Mouse (Mus musculus) heart, postnatal 14 days (tissue): ENCODE measurements around the gene Got1. TPM values are rescaled to one million over a fixed set of nuclear protein-coding genes. Genes with fewer than 3 reads are reported as not detected.
"Not testable (repeated sequence)": the region's sequence is repeated elsewhere in the genome, so short reads cannot be mapped to it uniquely, and the experiment has no call there.

Experiments
- DNase-seq, 2 experiments: peaks; one replicate each; pipeline ENCODE4 v3.0.0; 2021 to 2022
- intact Hi-C: fragments of 180-260 bp; cut with DNase I; formaldehyde crosslinking; loops from one replicate; pipeline ENCODE4 v1.15.1; 2025
- total RNA-seq, 2 experiments: library from RNA; stranded (reverse); gene quantifications; 2 replicates each; pipeline ENCODE4 v1.2.3; 2021

Got1 gene
- total RNA-seq, 2 experiments from 2014 or later, result 687 to 721 TPM

- DNase-seq, result peak in 1 of 2 experiments; percentile 62
- intact Hi-C loops, result no loop called here
Observed at GRCm38 (mm10) chr19:43525104-43525482, 688 bp upstream of the Got1 start.

- DNase-seq, result no peak
- intact Hi-C loops, result no loop called here
Observed at GRCm38 (mm10) chr19:43523551-43523950, 854 bp downstream of the Got1 start.

GRCm38 (mm10) chr19:43521996-43522395 is 2.4 kb downstream of the Got1 start:
- intact Hi-C loops, result no loop called here
- DNase-seq, result no peak

GRCm38 (mm10) chr19:43521362-43521761 is 3.0 kb downstream of the Got1 start:
- no peak for DNase-seq
- intact Hi-C loops, result no loop called here

- DNase-seq, result no peak
- intact Hi-C loops, result no loop called here
Observed at GRCm38 (mm10) chr19:43520402-43520801, 4.0 kb downstream of the Got1 start.

- no peak for DNase-seq
- intact Hi-C loops, result no loop called here
Observed at GRCm38 (mm10) chr19:43519226-43519625, 5.2 kb downstream of the Got1 start.

GRCm38 (mm10) chr19:43518261-43518660 is 6.1 kb downstream of the Got1 start:
- intact Hi-C loops, result no loop called here
- DNase-seq, result no peak

GRCm38 (mm10) chr19:43517808-43518207 is 6.6 kb downstream of the Got1 start:
- intact Hi-C loops, result no loop called here
- no peak for DNase-seq

GRCm38 (mm10) chr19:43517320-43517719 is 7.1 kb downstream of the Got1 start:
- intact Hi-C loops, result no loop called here
- no peak for DNase-seq

GRCm38 (mm10) chr19:43516397-43517035 is 7.9 kb downstream of the Got1 start:
- no peak for DNase-seq
- intact Hi-C loops, result no loop called here

- intact Hi-C loops, result no loop called here
- DNase-seq, result no peak
Observed at GRCm38 (mm10) chr19:43515668-43516396, 8.6 kb downstream of the Got1 start.

GRCm38 (mm10) chr19:43513874-43514273 is 10.5 kb downstream of the Got1 start:
- no peak for DNase-seq
- intact Hi-C loops, result no loop called here

GRCm38 (mm10) chr19:43511621-43512620 is 12.5 kb downstream of the Got1 start:
- intact Hi-C loops, result no loop called here
- DNase-seq, result no peak

GRCm38 (mm10) chr19:43510436-43511220 is 13.8 kb downstream of the Got1 start:
- no peak for DNase-seq

GRCm38 (mm10) chr19:43505441-43505840 is 19.0 kb downstream of the Got1 start:
- DNase-seq, result no peak
- intact Hi-C loops, result no loop called here

More at GRCm38 (mm10) chr19:43510436-43511220, 13.8 kb downstream of the Got1 start:
- intact Hi-C loops, result no loop called here

GRCm38 (mm10) chr19:43503593-43503992 is 20.8 kb downstream of the Got1 start:
- intact Hi-C loops, DNase-seq: not testable (repeated sequence)

GRCm38 (mm10) chr19:43502630-43503029 is 21.8 kb downstream of the Got1 start:
- DNase-seq, result no peak
- intact Hi-C loops, result no loop called here

GRCm38 (mm10) chr19:43498874-43499273 is 25.5 kb downstream of the Got1 start:
- intact Hi-C loops, result loop anchor here (10.0 kb wide), 1 partner anchor 126 kb away; no protein-coding TSS in a partner anchor
- no peak for DNase-seq

- DNase-seq, result no peak
- intact Hi-C loops, result loop anchor here (10.0 kb wide), 1 partner anchor 127 kb away; no protein-coding TSS in a partner anchor
Observed at GRCm38 (mm10) chr19:43497440-43497839, 27.0 kb downstream of the Got1 start.

GRCm38 (mm10) chr19:43495846-43496245 is 28.6 kb downstream of the Got1 start:
- DNase-seq, result peak; percentile 47 to 72
- intact Hi-C loops, result loop anchor here (1.0 to 10.0 kb wide), 2 partner anchors 30 to 129 kb away; no protein-coding TSS in a partner anchor
